Mouse (Mus musculus) forebrain, embryonic 14.5 days (tissue): ENCODE measurements at regions not wholly inside any gene's neighbourhood (a gene's known extent, or its start where the extent isn't known, plus 50 kb on each side); places are given as distances from the start of the nearest gene placed in this dataset.
"Not testable (repeated sequence)": the region's sequence is repeated elsewhere in the genome, so short reads cannot be mapped to it uniquely, and the experiment has no call there.

Experiments
- ATAC-seq: fragments of 200-750 bp; cut with Nextera tagmentation; 2 replicates; pipeline ENCODE4 v1.8.0; 2017; ENCODE audit warnings: mild to moderate bottlenecking, moderate library complexity
- DNase-seq: peaks from one replicate; pipeline ENCODE4 v3.0.0-alpha.2; 2015; ENCODE audit warnings: low spot score
- H3K27ac ChIP-seq: fragments of 300-500 bp; sonication (generic); 2 replicates; pipeline ENCODE4 v1.5.1; 2014; ENCODE audit warnings: low read depth, mild to moderate bottlenecking, control low read depth, low read length, moderate library complexity
- H3K27me3 ChIP-seq: fragments of 300-500 bp; sonication (generic); replicated peaks from 2 replicates; pipeline ENCODE4 v1.6.1; 2014; ENCODE audit warnings: low read length, control low read depth, mixed read lengths; ENCODE audit not compliant: control insufficient read depth, insufficient read depth
- H3K36me3 ChIP-seq: fragments of 300-500 bp; sonication (generic); 2 replicates; pipeline ENCODE4 v1.6.1; 2014; ENCODE audit warnings: low read length, control low read depth; ENCODE audit not compliant: control insufficient read depth, insufficient read depth
- H3K4me1 ChIP-seq: fragments of 300-500 bp; sonication (generic); 2 replicates; pipeline ENCODE4 v1.6.1; 2014; ENCODE audit warnings: antibody characterized with exemption, low read length, control low read depth; ENCODE audit not compliant: control insufficient read depth, insufficient read depth
- H3K4me2 ChIP-seq: fragments of 300-500 bp; sonication (generic); 2 replicates; pipeline ENCODE4 v1.6.1; 2014; ENCODE audit warnings: mild to moderate bottlenecking, control low read depth, low read length
- H3K4me3 ChIP-seq: fragments of 300-500 bp; sonication (generic); 2 replicates; pipeline ENCODE4 v1.5.1; 2014; ENCODE audit warnings: low read depth, low read length, control low read depth
- H3K9ac ChIP-seq: fragments of 300-500 bp; sonication (generic); 2 replicates; pipeline ENCODE4 v1.6.1; 2014; ENCODE audit warnings: mild to moderate bottlenecking, low read length, control low read depth, moderate library complexity
- H3K9me3 ChIP-seq: fragments of 300-500 bp; sonication (generic); replicated peaks from 2 replicates; pipeline ENCODE4 v1.6.1; 2016; ENCODE audit warnings: low read length, control low read depth, mixed read lengths; ENCODE audit not compliant: control insufficient read depth
- WGBS: fragments of 180-500 bp; shearing (Covaris S2); extraction: QIAGEN DNeasy Blood & Tissue Kit; methylation state at CpG from one replicate; pipeline ENCODE4 v1.1.7; 2014; 5-methylcytosine and 5-hydroxymethylcytosine counted together

DNA sequence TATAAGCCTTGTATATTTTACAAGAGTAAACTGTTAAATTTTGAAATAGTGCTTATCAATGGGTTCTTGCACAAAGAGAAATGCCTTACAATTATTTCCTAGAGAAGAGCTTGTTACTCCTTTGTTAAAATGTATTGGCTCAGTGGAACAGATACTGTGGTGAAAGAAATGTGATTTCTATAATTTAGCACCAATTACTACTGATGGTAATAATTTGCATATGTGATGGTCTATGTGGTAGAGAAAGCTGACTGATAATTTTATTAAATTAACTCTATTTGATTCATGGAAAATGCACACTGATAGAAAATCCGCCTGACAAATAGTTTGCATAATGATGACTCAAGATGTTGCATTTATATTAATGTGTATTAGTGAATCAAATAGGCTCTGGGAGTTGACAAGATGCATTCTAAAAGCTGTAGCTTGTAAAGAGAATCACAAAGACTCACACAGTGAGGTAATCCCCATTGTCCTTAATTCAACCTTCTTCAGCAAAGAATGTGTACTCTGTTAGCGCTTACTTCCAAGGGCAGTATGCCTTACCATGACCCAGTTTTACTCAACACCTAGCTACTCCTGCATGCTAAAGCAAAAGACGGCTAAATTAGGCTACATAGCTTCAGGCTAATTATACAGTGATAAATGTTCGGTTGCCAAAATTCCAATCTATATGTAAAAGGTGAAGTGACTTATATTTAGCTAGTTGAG lies 329.8 kb upstream of the Cenpq start:
- peak; percentile 83 for ATAC-seq
- Histone ChIP-seq H3K27ac (no peak overlapping the region), H3K9ac (no peak overlapping the region), H3K36me3 (no peaks in the 10 kb centered on the region), H3K4me1 (no peaks in the 10 kb centered on the region), H3K27me3 (no peaks in the 10 kb centered on the region), H3K9me3 (no peaks in the 10 kb centered on the region), H3K4me2 (no peak overlapping the region), H3K4me3 (no peak overlapping the region)
- WGBS = 49% methylated on average over 4 of the region's 4 CpGs
- peak; percentile 48 for DNase-seq

DNA sequence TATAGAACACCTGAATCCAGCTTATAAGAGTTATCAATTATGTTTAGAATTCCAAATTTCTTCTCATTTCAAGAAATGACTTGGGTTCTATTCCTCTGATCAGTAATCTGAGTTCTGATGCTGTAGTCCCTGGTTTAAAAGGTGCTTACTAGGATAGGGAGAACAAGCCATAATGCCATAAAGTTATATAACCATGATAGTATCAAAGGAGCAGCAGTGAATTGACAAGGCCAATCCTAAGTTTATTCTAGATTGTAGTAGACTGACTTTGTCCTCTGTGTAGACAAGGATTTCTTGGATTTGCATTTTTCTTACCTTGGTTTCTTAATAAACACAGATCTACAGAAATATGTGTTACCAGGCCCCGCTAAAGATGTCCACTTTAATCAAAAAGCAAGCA lies 326.6 kb upstream of the Cenpq start:
- 86% methylated on average over 1 of the region's 1 CpGs for WGBS
- Histone ChIP-seq H3K4me3 (no peak overlapping the region), H3K4me1 (no peaks in the 10 kb centered on the region), H3K4me2 (no peak overlapping the region), H3K36me3 (no peaks in the 10 kb centered on the region), H3K27me3 (no peaks in the 10 kb centered on the region), H3K27ac (no peak overlapping the region), H3K9ac (no peak overlapping the region), H3K9me3 (no peaks in the 10 kb centered on the region)
- no peak for DNase-seq
- ATAC-seq = no peak

DNA sequence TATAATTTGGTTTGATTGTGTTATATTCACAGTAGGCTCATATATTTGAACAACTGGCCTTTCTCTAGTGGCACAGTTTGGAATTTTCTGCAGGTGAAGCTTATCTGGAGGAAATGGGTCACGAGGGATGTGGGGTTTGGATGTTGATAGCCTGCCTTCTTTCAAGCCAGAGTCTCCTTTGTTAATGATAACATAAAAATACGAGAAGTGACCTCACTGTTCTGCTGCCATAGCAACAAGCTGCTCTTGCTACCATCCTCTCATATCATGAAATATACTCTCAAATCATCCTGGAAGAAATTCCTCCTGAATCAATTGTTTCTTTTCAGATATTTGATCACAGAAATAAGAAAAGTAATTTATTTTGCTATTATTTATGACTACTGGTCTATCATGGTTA lies 313.6 kb upstream of the Cenpq start:
- no peaks in the 10 kb centered on the region for H3K9me3 ChIP-seq
- no peak overlapping the region for H3K4me3 ChIP-seq
- no peaks in the 10 kb centered on the region for H3K36me3 ChIP-seq
- H3K27me3 ChIP-seq = no peaks in the 10 kb centered on the region
- H3K4me1 ChIP-seq = no peaks in the 10 kb centered on the region
- DNase-seq = peak; percentile 4
- ATAC-seq = no peak
- WGBS = 67% methylated on average over 2 of the region's 2 CpGs
- no peak overlapping the region for H3K9ac ChIP-seq
- no peak overlapping the region for H3K27ac ChIP-seq
- H3K4me2 ChIP-seq = no peak overlapping the region

DNA sequence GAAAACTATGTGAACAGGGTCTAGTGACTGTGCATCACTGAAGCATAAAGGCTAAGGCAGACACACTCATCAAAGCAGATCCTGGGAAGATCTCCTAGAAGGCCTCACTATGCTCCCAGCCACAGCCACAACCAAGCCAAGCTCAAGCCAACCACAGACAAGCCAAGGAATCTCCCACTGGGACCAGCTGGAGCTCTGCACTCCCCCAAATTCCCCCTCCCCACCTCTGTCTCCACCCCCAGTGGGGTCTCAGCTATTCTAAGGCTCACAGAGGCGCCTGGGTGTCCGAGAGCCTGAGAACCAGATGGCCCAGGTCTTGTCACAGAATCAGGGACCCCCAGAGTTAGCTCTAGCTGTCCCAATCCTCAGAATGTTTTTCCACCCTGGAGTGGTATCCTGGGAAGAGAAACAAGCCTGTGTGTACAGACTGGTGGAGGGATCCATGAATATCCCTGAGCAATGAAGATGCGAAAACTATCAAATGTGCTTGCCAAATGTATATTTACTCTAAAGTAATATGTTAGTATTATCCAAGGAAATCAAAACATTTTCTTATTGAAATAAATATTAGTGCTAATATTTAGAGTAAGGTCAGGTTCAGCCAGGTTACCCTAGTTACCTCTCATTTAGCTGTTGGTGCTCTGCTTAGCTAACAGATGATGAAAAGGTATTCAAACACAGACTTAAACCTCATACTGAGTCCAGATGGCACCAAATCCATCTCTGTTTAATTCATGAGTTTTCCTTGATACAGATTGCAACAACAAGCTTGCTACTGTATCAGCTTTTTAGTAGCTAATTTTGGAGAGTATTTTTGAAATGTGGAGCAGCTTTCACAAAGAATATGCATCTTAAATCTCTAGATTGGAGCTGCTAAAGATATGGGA lies 292.5 kb upstream of the Cenpq start:
- no peaks in the 10 kb centered on the region for H3K4me1 ChIP-seq
- H3K9me3 ChIP-seq = no peaks in the 10 kb centered on the region
- no peak overlapping the region for H3K4me2 ChIP-seq
- ATAC-seq (peak; percentile 66; the same call in 1 of the 2 replicates), DNase-seq (peak; percentile 15)
- H3K4me3 ChIP-seq = no peak overlapping the region
- no peaks in the 10 kb centered on the region for H3K27me3 ChIP-seq
- WGBS = 81% methylated on average over 3 of the region's 3 CpGs
- H3K27ac ChIP-seq = peak overlapping the region; percentile 41; the same call in 1 of the 2 replicates
- no peak overlapping the region for H3K9ac ChIP-seq
- H3K36me3 ChIP-seq = no peaks in the 10 kb centered on the region

DNA sequence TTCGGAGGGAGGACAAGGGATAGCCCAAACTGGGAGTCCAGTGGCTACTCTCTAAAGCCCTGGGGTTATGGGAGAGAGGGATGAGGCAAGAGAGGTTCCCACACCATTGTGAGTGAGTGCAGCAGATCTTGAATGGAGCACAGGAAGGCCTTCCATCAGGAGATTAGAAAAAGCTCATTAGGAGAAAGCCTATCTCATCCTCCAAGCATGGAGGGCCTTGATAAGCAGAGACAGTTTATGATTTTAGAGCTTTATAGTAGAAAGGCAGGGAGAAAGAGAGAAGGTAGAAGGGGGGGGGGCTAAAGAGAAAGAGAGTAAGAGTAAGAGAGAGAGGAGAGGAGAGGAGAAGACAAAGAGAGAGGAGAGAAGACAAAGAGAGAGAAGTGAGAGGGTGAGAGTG lies 282.0 kb upstream of the Cenpq start:
- Histone ChIP-seq H3K27me3 (no peaks in the 10 kb centered on the region), H3K9ac (no peak overlapping the region), H3K9me3 (no peaks in the 10 kb centered on the region), H3K4me1 (no peaks in the 10 kb centered on the region), H3K4me3 (no peak overlapping the region), H3K27ac (no peak overlapping the region), H3K4me2 (no peak overlapping the region), H3K36me3 (no peaks in the 10 kb centered on the region)
- no peak for DNase-seq
- 88% methylated on average over 1 of the region's 1 CpGs for WGBS
- ATAC-seq = no peak

DNA sequence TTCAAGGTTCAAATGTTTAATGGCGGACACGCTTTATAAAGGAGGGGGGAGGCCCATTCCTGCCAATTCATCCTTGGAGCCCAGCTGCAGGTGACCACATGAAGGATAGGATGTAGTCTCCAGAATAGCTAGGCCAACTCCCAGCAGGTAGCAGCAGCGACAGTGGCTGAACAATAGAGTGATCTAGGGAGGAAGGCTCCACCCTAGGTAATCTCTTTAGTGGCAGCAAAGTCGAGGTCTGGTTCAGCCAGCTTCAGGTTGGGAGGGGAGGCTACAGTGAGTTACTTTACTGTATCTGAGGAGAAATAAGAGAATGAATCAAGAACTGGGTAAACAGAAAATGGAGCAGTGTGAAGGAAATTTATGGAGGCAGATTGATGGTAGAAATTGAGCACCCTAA lies 264.6 kb upstream of the Cenpq start:
- H3K4me1 ChIP-seq, H3K27me3 ChIP-seq, H3K4me3 ChIP-seq, H3K4me2 ChIP-seq, ATAC-seq, H3K9me3 ChIP-seq, H3K9ac ChIP-seq, H3K36me3 ChIP-seq, DNase-seq, H3K27ac ChIP-seq: not testable (repeated sequence)
- 44% methylated on average over 4 of the region's 4 CpGs for WGBS

DNA sequence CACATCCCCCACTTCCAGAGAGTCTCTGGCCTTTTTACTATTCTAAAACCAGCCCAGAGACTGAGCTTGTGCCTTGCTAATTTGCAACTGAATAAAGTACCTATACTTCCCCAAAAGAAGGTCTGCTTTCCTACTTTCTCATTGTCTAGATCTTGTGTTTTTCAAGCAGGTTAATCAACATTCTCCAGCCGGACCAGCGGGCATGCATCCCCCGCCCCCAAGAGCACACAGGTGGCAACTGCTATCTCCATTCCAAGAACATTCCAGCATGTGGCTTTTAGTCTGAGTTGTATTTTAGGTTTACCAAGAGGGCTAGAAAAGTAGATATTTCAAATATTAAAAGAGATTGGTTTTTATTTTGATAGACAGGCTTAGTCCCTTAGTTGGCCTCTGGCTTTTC lies 255.5 kb upstream of the Cenpq start:
- H3K9ac ChIP-seq, H3K4me2 ChIP-seq, H3K9me3 ChIP-seq, DNase-seq, H3K36me3 ChIP-seq, H3K4me1 ChIP-seq, H3K4me3 ChIP-seq, H3K27me3 ChIP-seq, ATAC-seq, H3K27ac ChIP-seq: not testable (repeated sequence)
- 61% methylated on average over 3 of the region's 3 CpGs for WGBS

DNA sequence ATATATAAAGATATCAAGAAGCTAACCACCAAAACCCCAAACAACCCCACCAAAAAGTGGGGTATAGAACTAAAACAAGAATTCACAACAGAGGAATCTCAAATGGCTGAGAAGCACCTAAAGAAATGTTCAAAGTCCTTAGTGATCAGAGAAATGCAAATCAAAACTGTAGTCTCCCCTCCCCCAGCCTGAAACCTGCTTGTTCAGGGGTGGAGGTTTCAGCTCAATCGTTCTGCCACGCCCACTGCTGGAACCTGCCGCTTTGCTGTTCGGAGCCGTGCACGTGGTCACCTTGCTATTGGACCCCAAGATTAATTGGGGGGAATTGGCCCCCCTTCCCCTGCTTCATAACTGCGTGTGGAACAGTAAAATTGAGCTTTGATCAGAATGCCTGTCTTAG lies 251.8 kb upstream of the Cenpq start:
- ATAC-seq, H3K27ac ChIP-seq, H3K4me3 ChIP-seq, H3K4me1 ChIP-seq, H3K9ac ChIP-seq, H3K4me2 ChIP-seq, H3K36me3 ChIP-seq, H3K9me3 ChIP-seq, H3K27me3 ChIP-seq, DNase-seq: not testable (repeated sequence)
- WGBS = 95% methylated on average over 7 of the region's 7 CpGs

DNA sequence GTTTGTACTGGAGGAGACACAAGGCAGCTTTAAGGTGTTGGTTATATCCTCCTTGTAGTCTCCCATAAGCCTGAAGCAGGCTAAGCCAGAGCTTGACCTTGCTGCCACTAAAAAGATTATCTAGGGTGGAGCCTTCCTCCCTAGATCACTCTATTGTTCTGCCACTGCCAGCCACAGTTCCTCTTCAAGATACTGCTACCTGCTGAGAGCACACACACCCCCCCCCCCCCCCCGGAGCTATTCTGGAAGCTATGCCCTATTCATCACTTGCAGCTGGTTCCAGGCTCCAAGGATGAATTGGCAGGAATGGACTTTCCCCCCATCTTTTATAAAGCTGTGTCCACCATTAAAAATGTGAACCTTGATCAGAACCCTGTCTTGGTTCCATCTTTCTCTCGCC lies 249.9 kb upstream of the Cenpq start:
- 81% methylated on average over 2 of the region's 2 CpGs for WGBS
- ATAC-seq = no peak
- no peak overlapping the region for H3K4me3 ChIP-seq

More for the DNA sequence above, 249.9 kb upstream of the Cenpq start:
- Histone ChIP-seq H3K27me3 (no peaks in the 10 kb centered on the region), H3K4me2 (no peak overlapping the region), H3K9me3 (no peaks in the 10 kb centered on the region), H3K9ac (no peak overlapping the region), H3K36me3 (no peaks in the 10 kb centered on the region), H3K27ac (no peak overlapping the region), H3K4me1 (no peaks in the 10 kb centered on the region)
- DNase-seq = no peak
